Mouse (Mus musculus) embryo, embryonic 10 days (tissue): Measurements from ENCODE around the gene Hps6.
A peak's percentile ranks its signal among the peaks of the same experiment; 100 is the strongest.
"Not testable (repeated sequence)": the region's sequence is repeated elsewhere in the genome, so short reads cannot be mapped to it uniquely, and the experiment has no call there.

Experiments
- DNase-seq: peaks from one replicate; pipeline ENCODE4 v3.0.0-alpha.2; 2015; ENCODE audit warnings: low spot score

The Hps6 gene

DNA sequence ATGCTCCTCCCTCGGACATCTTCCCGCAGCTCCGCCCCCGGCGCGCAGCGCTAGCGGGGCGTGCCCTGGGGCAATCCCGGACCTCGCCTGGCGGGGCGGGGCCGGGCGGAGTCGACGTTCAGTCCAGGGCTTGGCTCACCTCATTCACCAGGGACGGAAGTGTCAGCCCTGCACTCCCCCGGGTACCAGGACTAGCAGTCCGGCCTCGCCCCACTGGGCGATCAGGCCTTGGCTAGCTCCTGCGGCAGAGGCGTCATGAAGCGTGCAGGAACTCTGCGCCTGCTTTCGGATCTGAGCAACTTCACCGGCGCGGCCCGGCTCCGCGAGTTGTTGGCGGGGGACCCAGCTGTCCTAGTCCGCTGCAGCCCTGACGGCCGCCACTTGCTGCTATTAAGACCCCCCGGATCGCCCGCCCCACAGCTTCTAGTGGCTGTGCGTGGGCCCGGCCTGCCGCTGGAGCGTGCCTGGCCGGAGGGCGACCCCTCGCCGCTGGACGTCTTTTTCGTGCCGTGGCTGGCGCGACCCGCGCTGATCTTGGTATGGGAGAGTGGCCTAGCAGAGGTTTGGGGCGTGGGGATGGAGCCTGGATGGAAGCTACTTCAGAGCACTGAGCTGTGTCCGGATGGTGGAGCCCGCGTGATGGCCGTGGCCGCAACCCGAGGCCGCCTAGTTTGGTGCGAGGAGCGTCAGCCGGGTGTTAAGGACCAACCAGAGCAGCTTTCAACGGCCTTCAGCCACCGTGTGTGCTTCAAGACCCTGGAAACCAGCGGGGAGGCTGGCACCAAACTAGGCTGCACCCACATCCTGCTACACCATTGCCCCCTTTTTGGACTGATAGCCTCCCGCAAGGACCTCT, at the start of gene Hps6:
Gene Hps6, plus strand, starts transcription at position 138 of the 856 bp plus-strand sequence.
- DNase-seq: peak; percentile 83

DNA sequence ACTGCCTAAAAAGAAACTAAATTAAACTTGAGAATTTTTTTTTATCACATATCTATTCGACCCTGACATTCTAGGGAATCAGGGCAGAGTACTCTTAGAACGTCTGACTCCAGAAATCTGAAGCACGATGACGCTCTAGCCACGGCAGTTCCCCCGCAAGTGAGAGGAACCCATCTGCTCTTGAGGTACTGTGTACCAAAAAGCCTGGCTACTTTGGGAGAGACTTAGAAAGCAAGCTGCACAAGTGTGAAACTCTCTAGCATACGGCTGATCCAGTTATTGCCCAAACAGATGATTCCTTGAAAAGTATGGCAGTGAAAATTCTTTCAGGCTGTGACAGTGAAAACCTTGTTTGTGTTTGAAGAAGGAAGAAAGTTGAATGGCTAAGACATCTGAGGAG, 46.6 kb upstream of the Hps6 start:
- DNase-seq: no peak

DNA sequence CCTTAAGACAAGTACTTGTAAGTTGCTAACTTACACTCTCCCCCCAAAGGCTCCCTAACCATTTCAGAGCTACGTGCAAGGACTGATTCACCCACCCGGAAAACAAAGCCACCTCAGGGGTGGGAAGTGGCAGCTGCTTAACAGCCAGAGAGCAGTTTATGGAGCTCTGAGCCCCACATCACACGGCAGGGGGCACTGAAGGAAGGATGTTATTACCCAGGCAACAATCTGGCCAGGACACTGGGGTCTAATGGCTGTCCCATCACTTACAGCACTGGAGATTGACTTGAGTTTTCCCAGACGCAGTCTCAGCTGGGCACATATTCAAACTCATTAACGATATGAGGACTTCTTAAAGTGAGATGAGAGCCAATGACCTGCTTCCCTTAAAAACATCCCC, 42.5 kb upstream of the Hps6 start:
- peak; percentile 16 for DNase-seq

DNA sequence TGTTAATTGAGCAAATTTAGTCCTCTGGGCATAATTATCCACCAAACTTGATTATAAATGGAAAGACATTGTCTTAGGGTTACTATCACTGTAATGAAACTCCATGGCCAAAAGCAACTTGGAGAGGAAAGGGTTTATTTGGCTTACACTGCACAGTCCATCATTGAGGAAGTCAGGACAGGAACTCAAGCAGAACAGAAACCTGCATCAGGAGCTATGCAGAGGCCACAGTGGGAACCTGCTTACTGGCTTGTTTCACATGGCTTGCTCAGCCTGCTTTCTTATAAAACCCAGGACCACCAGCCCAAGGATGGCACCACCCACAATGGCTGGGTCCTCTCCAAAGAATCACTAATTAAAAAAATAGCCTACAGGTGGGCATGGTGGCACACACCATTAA, 18.9 kb upstream of the Hps6 start:
- DNase-seq: no peak

DNA sequence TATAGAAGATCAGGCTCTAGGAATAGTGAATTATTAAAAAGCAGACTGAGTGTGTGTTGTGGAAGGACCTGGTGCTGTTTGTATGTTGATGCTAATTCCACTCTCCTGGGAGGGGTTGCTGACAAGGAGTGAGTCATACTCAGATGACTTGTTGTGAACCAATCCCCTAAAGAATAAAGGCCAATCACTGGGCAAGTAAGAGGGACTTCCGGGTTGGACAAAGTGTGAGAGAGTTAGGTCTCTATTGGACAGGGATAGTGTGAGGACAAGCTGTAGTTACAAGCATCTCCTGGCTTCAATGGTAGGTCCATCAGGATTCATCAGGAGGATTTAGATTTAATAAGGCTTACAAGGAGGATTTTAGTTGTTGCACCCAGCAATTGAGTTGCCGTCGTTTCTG, 15.1 kb upstream of the Hps6 start:
- DNase-seq: no peak

DNA sequence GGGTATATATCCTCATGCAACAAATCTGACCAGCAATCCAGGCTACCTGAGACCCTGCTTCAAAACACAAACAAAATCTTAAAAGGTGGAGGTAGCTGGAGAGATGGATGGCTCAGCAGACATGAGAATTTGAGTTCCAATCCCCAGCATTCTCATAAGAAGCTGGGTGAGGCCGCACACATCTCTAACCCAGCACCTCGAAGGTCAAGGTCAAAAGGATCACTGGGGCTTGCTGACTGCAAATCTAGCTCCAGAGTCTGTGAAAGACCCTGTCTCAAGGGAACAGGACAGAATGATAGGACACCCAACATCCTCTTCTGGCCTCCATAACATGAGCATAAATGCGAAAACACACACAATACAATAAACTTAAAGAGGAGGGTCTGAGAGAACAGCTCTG, 12.1 kb upstream of the Hps6 start:
- DNase-seq: no peak

DNA sequence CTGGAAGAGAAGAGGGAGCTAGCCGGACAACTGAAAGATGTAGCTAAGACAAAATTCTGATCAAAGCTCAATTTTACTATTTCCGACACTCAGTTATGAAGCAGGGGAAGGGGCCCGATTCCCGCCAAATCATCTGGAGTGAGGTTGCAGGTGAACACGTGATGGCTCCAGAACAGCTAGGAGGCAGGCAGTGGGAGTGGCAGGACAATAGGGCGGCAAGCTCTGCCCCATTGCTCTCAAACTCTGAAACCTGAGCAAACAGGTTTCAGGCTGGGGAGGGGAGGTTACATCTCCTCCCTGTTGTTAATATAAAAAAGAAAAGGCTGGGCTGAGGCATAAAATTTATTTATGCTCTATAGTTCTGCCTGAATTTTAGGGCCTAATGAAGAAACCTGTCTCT, 9.9 kb upstream of the Hps6 start:
- not testable (repeated sequence) for DNase-seq

DNA sequence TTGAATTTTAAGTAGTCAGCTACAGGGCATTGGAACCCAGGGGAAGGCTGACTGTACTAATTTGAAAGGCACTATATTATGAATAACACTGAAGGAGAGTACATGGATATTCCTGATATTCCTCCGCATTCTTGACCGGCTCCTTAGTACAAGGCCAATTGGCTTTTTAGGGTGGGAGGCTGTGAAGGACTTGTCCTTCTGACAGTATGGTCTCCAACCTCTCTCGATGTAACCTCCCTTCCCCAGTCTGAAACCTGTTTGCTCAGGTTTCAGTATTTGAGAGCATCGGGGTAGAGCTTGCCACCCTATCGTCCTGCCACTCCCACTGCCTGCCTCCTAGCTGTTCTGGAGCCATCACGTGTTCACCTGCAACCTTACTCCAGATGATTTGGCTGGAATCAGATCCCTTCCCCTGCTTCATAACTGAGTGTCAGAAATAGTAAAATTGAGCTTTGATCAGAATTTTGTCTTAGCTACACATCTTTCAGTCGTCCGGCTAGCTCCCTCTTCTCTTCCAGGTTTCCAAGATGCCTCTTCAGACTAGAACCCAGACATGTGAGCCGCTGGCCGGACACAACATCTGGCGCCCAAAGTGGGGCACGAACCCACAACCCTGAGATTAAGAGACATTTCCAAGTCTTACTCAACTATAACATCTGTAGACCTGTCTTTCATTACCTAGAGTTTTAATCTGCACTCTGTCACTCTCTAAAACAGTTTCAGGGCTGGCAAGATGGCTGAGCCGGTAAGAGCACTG, 9.1 kb upstream of the Hps6 start:
- DNase-seq: no peak

DNA sequence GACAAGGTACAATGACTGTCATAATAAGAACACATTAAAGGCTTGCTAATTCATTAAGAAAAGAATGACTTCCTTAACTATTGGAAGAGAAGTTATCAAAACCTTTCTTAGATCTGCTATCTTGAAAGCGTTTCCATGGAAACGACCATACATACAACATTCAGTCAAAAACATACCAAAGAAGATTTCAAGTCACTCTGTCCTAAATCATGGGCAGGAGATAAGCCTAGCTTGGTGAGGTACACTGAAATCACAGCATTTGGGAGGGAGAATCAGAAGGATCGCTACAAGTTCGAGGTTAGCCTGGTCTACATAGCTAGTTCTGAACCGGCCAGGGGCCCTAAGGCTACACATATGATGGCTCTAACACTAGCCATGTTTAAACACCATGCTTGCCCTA, 5.9 kb upstream of the Hps6 start:
- DNase-seq: peak; percentile 14

DNA sequence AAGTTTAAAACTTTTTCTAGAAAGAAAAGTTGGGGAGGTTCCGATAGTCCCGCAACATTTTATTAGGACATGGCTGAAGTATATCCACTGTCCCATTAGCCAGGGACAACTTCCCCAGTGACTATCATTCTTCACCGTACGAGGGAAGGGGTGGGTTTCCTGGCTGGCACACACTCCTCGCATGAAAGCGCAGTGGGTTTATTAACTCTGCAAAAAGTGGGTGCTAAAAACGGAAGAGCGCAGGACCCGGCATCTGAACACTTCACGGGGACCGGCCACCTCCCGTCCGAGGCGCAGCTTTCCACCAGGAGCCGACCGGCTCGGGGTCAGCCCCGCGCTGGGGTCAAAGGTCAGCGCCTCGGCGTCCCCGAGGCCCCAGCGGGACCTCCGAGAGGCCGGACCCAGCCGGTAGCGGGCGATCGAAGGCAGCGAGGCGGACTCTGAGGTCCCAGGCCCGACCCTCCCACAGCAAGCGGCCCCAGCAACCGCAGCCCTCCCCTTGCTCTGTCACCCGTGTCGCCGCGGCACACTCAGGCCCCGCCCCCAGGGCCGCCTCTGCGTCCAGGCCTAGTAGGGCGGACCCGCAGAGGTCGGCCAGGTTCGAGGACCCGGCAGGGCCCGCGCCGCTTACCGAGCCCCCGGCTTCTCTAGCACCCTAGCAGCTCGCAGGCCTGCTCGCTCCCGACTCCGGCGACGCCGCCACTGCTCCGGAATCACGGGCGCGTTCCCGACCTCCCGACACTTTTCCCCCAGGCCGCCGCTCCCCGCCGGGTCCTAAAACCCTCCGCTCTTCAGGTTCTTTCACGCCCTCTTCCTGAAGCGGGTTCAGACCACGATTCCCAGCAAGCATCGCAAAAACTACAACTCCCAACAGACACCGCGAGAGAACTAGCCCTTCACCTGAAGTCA, 5.3 kb upstream of the Hps6 start, which contains the start of gene Armh3:
Gene Armh3, minus strand, starts transcription at position 704 of the 909 bp plus-strand sequence.
- DNase-seq: peak; percentile 97

DNA sequence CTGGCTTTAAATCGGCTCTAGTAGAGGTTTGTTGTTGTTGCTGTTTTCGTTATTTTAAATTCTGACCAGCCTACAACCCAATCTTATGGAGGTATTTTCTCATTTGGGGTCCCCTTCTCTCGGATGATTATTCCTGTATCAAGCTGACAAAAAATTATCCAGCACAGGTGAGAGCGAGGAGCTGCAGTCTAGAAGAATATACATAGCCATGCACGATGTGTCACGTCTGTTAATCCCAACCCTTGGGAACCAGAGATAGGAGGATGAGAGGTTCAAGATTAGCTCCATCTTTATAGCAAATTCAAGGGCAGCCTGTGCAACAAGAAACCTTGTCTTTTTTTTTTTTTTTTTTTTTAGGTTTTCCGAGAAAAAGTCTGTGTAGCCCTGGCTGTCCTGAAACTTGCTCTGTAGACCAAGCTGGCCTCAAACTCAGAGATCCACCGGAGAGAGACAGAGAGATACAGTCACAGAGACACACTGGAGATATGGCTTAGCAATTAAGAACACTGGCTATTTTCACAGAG, 4.6 kb upstream of the Hps6 start:
- DNase-seq: no peak

DNA sequence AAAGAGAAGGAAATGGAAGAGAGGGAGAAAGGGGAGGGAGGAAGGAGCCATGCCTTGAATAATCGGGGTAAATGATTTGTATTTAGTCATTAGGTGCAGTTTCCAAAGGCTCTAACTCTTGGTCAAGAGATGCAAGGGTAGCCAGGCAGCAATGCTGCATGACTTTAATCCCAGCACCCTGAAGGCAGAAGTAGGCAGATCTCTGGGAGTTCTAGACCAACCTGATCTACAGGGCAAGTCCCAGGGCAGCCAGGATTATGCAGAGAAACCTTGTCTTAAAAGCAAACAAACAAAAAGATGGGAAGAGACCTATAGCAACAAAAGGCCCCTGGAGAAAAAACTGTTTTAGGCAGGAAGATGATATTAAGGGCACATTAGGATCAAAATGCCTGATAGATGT, 3.9 kb upstream of the Hps6 start:
- no peak for DNase-seq

DNA sequence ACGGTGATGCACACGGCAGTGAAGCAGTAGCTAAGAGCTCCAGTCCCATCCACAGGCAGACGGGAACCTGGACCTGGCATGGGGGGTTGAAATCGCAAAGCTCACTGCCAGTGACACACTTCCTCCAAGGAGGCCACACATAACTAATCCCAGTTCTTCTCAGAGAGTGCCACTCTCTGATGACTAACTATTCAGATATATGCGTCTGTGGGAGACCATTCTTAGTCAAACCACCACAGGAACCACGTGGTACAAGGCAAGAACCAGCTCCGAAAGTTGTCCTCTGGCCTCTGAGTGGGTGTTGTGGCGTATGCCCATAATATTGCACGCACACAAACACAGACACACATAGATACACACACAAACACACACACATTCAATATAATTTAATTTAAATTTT, 1.0 kb upstream of the Hps6 start:
- no peak for DNase-seq

DNA sequence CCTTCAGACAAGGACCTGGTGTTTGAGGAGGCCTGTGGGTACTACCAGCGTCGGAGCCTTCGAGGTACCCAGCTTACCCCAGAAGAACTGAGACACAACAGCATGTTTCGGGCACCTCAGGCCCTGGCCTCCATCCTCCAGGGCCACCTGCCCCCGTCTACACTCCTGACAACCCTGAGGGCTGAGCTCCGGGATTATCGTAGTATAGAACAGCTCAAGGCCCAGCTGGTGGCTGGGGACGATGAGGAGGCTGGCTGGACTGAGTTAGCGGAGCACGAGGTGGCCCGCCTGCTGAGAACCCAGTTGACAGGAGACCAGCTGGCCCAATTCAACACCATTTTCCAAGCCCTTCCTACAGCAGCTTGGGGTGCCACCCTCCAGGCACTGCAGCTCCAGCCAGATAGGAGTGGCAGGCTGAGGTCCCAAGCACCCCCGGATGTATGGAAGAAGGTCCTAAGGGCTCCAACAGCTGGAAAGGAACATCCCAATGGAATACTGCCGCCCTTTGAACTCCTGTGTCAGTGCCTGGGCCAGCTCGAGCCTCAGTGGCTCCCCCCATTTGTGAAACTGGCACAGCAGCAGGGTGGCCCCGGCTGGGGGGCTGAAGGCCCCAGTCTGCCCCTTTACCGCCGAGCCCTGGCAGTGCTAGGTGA, 1.6 kb downstream of the Hps6 start:
- no peak for DNase-seq

DNA sequence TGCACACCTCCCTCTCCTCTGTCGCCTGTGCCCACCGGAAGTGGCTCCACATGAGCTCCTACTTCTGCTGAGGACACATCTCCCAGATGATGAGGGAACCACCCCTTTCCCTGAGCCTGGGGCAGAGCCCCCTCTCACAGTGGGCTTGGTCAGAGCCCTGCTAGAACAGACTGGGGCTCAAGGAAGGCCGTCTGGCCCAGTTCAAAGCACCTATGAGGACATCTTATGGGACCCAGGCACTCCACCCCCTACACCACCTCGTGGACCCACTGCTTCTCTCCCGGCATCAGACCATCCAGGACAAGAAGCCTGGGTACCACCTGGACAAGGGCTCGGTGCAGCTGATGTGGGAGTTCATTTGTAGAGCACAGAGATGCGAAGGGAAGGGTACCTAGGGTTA, 2.4 kb downstream of the Hps6 start:
- DNase-seq: no peak

DNA sequence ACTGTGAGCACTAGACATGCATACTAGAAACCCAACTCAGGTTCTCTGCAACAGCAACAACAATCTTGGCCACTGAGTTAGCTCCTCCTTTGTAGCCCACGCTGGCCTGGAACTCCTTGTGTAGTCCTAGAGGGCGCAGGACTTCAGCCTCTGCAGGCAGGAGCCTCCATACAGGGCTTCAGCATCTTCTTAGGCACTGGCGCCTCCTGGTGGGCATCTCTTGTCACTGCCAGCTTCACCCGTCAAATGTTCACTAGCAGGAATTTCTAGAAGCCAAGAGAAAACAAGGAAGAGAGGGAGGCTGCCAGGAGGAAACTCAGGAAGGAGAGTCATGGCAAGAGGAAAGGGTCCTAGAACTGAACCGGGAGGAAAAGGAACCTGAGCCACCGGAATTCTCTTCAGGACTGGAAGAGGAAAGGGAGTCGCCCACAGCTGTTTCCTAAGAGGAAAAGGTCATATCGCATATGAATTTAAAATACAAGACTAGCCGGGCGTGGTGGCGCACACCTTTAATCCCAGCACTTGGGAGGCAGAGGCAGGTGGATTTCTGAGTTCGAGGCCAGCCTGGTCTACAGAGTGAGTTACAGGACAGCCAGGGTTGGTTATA, 11.4 kb downstream of the Hps6 start:
- peak; percentile 95 for DNase-seq

DNA sequence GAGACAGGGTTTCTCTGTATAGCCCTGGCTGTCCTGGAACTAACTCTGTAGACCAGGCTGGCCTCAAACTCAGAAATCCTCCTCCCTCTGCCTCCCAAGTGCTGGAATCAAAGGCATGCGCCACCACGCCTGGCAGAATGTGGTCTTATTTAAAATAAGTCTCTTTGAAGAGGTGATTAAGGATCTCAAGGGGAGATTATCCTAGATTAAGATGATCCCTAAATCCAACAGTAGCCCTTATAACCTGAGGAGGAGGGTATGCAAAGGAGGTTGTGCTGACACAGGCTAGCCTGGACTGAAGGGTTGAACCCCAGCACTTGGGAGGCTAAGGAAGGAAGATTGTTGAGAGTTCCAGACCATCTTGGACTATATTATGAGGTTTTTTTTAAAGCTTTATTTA, 12.7 kb downstream of the Hps6 start:
- no peak for DNase-seq

DNA sequence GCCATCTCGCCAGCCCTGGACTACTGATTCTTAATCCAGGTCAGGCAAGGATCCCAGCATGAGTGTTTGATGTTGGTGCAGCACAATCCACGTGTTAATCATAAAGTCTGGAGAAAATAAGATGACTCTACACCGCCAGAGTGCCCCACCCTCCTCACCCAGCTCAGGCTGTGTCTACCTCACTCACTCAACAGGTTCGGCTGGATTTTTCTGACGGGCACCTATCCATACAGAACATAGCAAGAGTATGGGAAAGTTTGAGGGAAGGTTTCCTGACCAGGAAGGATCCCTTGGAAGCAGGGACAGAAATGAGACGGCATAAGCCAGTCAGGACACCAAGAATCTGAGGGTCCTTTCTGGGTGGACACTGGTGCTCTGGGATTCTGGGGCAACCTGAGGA, 21.7 kb downstream of the Hps6 start:
- no peak for DNase-seq

DNA sequence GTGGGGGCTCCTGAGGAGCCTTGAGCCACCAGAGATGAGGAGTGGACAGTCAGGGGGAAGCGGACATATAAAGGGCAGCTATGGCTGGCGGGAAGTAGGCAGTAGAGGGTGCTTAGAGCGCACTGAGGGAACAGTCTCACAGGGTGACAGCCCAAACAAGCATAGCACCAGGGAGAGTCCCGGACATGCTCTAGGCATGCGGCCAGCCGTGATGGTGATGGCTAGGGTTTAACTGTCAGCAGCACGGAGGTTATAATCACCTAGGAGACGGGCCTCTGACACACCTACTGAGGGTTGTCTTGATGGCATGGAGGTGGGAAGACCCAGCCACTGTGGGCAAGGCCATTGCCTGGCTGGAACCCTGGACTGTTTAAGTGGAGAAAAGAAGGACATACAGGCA, 23.3 kb downstream of the Hps6 start:
- DNase-seq: no peak

DNA sequence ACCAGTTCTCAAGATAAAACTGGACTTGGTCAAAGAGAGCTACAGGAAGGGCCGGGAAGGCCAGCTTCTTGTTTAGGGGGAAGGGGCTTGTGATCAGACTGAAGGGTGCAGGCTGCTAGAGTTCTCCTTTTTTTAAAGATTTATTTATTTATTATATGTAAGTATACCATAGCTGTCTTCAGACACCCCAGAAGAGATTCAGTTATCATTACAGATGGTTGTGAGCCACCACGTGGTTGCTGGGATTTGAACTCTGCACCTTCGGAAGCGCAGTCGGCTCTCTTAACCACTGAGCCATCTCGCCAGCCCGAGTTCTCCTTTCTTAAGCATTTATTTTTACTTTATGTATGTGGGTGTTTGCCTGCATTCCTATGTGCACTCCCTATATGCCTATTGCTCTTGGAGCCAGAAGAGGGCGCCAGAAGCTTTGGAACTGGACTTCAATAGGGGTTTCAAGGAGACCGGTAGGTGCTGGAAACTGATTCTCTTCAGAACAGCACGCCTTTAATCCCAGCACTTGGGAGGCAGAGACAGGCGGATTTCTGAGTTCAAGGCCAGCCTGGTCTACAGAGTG, 25.5 kb downstream of the Hps6 start:
- peak; percentile 41 for DNase-seq

DNA sequence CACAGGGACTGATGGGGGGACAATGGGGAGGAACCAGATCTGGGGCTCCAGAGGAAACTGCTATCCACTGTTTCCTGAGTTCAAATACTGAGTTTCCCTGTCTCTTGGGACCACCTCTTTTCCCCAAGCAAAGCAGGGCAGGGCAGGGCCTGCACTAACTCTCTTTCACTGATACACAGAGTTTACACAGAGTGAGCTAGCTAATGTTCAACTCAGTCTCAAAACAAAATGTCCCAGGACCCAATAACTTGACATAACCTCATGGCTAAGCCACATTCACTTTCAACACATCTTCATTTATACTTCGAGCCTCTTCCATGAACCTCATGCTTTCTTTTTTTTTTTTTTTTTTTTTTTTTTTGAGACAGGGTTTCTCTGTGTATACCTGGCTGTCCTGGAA, 26.3 kb downstream of the Hps6 start:
- no peak for DNase-seq
